ENCODE assay signal across 8 mouse cellular contexts in genomic region chr16:22545016-22545561, GRCm38 (mm10).
DNase-seq lines count a peak whose midpoint lies in the region; ATAC-seq and TF ChIP-seq lines count a peak whose summit lies in the region.

No protein-coding gene starts in this region.

- ATAC-seq in hindbrain, embryonic 13.5 days (ENCODE audit: low FRiP score), result peak; percentile 55; the same call in 1 of the 2 replicates
- ATAC-seq in stomach, postnatal 0 days (ENCODE audit: low FRiP score, low TSS enrichment), result peak; percentile 71
- no peak; the same call in 1 of the 2 replicates for ATAC-seq in monocyte, adult 5-6 weeks (replicated peaks; ENCODE audit: insufficient number of reproducible peaks, low FRiP score, low TSS enrichment, poor library complexity, severe bottlenecking)

- WGBS in hindbrain, embryonic 13.5 days, result 43% methylated on average over 3 of the region's 3 CpGs
- WGBS in stomach, postnatal 0 days, result 1% methylated on average over 3 of the region's 3 CpGs

- H3K4me1 ChIP-seq in hindbrain, embryonic 13.5 days (replicated peaks), result peaks cover 20% of the 10 kb centered on the region
- H3K4me1 ChIP-seq in stomach, postnatal 0 days (replicated peaks; ENCODE audit: control insufficient read depth, insufficient read depth), result peaks cover 6% of the 10 kb centered on the region

- H3K9me3 ChIP-seq in hindbrain, embryonic 13.5 days, result no peaks in the 10 kb centered on the region
- no peaks in the 10 kb centered on the region for H3K9me3 ChIP-seq in stomach, postnatal 0 days (ENCODE audit: control insufficient read depth, low read length)

- H3K4me2 ChIP-seq in hindbrain, embryonic 13.5 days, result no peak overlapping the region
- H3K4me2 ChIP-seq in stomach, postnatal 0 days (replicated peaks; ENCODE audit: low read depth), result no peak overlapping the region

- TF ChIP-seq EP300 in stomach, postnatal 0 days (optimal IDR thresholded peaks at IDR 0.05), result no peak

- no peaks in the 10 kb centered on the region; the same call in 1 of the 2 replicates for H3K27me3 ChIP-seq in hindbrain, embryonic 13.5 days
- no peaks in the 10 kb centered on the region for H3K27me3 ChIP-seq in stomach, postnatal 0 days (ENCODE audit: control insufficient read depth, insufficient read depth, low read length)

- peak overlapping the region; percentile 61; the same call in 1 of the 2 replicates for H3K27ac ChIP-seq in hindbrain, embryonic 13.5 days
- peak overlapping the region; percentile 77; the same call in 1 of the 2 replicates for H3K27ac ChIP-seq in stomach, postnatal 0 days (replicated peaks)

- no peak overlapping the region for H3K9ac ChIP-seq in hindbrain, embryonic 13.5 days
- H3K9ac ChIP-seq in stomach, postnatal 0 days (ENCODE audit: low read length), result no peak overlapping the region

- H3K4me3 ChIP-seq in hindbrain, embryonic 13.5 days, result no peak overlapping the region
- no peak overlapping the region for H3K4me3 ChIP-seq in stomach, postnatal 0 days (ENCODE audit: low read depth, low read length)

- no peaks in the 10 kb centered on the region for H3K36me3 ChIP-seq in hindbrain, embryonic 13.5 days
- no peaks in the 10 kb centered on the region for H3K36me3 ChIP-seq in stomach, postnatal 0 days (ENCODE audit: control insufficient read depth, insufficient read depth, low read length)

- peak; percentile 35 for DNase-seq in kidney, adult 9 months
- DNase-seq in kidney, adult 18-20 months, result no peak
- peak; percentile 66 for DNase-seq in MN1 (ENCODE audit: low spot score)
- DNase-seq in fibroblast of lung, adult 2 months (ENCODE audit: low read depth), result peak; percentile 29
- DNase-seq in lung, postnatal 36 days, result peak; percentile 70
- peak; percentile 64 for DNase-seq in stomach, postnatal 0 days (ENCODE audit: low spot score)

- TF ChIP-seq CTCF in stomach, postnatal 0 days (IDR thresholded peaks at IDR 0.05; ENCODE audit: low read depth), result no peak
